Mouse (Mus musculus): ENCODE measurements around the gene Syt3. TPM values are rescaled to one million over a fixed set of nuclear protein-coding genes. Genes with fewer than 3 reads are reported as not detected.

The Syt3 gene
- polyA plus RNA-seq, 2 experiments from 2014 or later = not detected

DNA sequence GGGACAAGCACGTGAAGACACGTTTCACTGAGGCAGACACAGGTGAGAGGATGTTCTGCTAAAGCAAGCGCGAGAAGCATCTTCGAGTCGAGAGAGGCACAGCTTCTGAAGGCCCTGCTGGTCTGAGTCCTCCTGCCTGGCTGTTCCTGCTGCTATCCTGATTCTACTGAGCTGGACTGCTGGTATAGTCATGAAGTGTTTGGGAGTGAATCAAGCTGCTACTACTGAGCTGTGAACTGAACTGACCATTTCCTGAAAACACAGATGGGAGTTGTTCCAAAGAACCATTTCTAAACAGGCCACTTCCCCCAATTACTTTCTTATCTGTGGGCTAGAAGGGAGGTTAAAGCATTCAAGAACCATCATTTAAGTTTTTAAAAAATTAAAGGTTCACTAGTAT lies 29.4 kb downstream of the Syt3 start:
- ATAC-seq = no peak

DNA sequence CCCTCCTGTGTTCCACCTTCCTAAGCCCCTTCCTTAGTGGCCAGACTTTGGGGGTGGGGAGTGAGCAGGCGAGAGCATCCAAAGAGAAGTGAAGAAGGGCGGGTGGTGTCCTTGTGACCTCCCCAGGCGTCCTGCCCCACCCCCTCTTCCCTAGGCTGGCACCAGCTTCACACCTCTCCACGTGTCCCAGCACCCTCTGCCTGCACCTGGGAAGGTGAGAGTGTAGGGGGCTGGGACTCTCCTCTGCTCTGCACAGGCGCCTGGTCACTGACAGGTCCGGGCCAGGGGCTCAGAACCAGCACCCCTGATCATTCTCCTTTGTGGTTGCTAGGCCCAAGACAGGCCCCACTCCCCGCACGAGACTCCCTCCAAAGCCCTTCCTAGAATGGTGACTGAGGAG lies 43.8 kb downstream of the Syt3 start:
- no peak for ATAC-seq

GRCm38 (mm10) chr7:44428171-44428950 lies 44.5 kb downstream of the Syt3 start:
- ATAC-seq = no peak

DNA sequence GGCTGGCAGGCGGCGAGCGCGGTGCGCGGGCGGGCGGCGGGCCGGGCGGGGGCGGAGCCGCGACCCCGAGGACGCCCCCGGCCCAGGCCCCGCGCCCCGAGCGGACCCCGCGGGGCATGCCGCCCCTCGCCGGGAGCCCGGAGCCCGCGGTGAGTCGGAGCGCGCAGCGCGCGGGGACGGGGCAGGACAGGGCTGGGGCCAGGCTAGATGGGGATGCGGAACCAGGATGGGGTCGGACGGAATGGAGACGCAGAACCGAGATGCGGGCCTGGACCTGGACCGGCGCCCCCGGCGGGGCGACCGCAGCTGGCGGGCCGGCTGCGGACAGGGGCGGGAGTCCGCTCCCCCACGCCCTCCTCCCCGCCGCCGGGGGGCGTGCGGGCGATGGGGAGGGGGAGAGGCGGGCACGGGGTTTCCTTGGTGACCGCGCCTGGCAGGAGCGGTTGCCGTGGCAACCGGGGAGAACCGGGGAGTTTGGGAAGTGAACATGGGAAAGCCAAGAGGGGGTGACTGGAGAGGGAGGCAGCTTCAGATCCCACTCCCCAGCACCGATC lies 45.1 kb downstream of the Syt3 start, which contains the start of gene Lrrc4b:
Lrrc4b (plus strand) TSS at position 51 of the 554 bp plus-strand sequence.
- ATAC-seq = no peak

GRCm38 (mm10) chr7:44429534-44430488 lies 45.9 kb downstream of the Syt3 start:
- no peak for ATAC-seq

- ATAC-seq = no peak
Observed at GRCm38 (mm10) chr7:44432550-44432949, 48.6 kb downstream of the Syt3 start.

GRCm38 (mm10) chr7:44433371-44433770 lies 49.5 kb downstream of the Syt3 start:
- no peak for ATAC-seq

DNA sequence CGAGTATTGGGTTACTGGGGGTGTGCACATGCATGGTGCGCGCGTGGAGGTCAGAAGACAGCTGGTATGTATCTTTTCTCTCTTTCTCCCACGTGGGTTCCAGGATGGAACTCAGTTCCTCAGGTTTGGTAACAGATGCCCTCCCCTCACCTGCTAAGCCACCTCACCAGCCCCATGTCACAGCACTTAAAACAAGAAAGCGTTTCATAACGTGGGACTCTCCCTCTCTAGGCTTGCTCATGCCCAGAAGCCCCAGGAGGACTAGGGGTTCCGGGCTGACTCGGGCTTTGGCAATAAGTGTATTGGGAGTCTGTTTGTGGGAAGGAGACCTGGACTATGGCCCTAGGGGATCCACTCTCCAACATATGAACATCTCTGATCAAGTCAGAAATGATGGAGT lies 50.2 kb downstream of the Syt3 start:
- no peak for ATAC-seq

DNA sequence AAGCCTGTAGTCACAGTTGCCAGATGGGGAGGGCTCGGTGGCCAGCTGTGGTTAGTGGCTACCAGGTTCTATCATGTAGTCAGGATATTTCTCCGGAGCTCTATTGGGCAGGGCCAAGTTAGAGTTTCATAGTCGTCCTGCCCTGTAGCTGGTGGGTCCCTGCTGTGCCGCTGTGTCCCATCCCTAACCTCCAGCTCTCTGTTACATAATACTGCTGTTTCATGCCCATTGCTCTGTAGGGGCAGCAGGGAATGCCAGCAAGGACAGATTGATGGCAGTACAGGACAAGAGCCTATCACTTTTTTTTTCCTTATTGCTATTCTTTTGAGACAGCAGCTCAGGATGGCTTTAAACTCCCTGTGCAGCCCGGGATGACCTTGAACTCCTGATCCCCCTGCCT lies 51.9 kb downstream of the Syt3 start:
- no peak for ATAC-seq

DNA sequence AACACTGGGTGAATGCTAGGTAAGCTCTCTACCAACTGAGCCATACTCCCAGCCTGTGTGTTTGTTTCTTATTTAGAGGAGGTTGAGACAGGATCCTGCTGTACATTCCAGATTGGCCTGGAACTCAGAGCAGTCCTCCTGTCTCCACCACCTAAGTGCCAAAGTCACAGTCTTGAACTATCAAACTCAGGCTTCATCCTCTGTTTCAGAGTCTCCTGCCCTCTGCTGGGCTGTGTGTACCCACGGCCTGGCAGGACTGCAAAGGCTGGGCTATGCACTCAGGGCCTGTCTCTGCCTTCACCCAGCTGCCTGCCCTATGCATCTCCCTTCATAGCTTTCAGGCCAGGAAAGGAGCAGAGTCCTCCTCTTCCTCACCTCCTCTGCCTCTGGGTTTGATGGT lies 52.4 kb downstream of the Syt3 start:
- no peak for ATAC-seq

GRCm38 (mm10) chr7:44437188-44437587 lies 53.3 kb downstream of the Syt3 start:
- ATAC-seq = no peak

- no peak for ATAC-seq
Observed at GRCm38 (mm10) chr7:44437933-44438332, 54.0 kb downstream of the Syt3 start.

DNA sequence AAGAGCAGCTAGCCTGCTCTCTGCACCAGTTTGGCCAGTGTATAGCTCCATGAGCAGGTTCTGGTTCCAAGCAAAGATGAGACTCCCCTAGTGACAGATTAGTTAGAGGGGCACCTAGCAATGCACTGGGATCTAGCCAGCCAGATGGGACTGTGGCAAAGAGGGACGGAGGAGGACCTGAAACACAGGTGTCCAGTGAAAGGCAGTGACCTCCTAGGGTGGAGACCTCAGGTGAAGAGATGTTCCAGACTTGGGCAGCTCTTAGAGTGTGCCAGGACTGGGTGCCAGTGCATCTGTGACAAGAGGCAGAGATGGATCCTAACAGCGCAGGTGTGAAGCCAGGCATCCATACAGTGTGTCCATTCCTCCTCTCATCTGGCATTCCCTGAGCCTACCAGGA lies 55.8 kb downstream of the Syt3 start:
- ATAC-seq = no peak

- ATAC-seq = no peak
Observed at GRCm38 (mm10) chr7:44440479-44440878, 56.6 kb downstream of the Syt3 start.

- ATAC-seq = no peak
Observed at GRCm38 (mm10) chr7:44441180-44441579, 57.3 kb downstream of the Syt3 start.

DNA sequence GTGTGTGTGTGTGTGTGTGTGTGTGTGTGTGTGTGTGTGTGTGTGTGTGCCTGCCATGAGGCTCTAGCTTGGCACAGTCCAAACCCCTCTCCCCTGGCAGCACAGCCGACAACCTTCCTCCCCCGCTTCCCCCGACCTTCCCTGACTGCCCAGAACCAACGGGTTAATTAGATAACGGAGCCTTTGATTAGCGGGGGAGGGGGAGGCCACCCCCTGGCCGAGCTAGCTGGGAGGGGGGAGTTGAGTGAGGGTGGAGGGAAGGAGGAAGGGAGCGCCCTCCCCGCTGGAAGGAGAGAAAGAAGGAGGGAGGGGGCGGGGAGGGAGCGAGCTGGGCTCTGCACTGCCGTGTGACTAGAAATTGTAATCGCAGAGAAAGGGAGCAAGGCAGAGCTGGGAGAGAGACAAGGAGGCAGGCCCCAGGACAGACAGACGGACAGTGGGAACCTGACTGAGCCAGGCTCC lies 57.8 kb downstream of the Syt3 start:
- ATAC-seq = no peak

- ATAC-seq = no peak
Observed at GRCm38 (mm10) chr7:44442407-44442821, 58.5 kb downstream of the Syt3 start.

DNA sequence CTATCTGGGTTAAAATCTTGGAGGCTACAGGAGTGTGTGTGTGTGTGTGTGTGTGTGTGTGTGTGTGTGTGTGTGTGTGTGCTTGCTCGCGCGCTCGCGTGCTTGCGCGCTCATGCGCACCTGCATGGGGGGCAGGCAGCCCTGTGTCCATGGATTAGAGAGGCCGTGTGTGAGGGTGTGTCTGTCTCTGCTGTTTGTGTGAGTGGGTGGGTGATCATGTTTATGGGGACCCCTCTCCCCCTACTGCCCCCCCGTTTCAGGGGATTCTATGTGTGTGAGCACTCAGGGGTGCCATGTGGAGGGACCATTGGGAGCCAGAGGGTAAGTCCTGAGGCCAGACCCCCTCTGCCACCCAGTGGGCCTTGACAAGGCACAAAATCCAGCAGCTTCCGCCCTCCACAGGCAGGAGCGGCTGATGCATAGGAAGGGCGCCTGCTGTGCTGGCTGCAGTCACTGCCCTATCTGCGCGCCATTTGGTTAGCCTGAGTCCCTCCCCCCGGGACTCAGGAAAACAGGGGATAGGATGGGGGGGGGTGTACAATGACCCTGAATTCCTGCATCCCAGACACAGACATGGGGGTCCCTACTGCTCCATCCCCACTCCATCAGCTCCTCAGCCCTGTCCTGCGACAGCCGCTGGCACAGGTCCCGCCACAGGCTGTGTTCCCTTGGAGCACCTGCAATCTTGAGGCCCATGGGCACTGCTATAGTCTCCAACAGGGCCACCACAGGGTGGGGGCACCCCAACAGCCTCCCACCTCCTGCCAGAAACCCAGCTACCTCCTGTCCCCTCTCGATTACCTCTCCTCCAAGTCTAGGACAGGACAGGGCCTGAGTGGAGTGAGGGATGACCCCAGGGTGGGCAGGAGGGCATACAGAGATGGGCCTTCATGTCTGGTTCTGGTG lies 59.6 kb downstream of the Syt3 start:
- ATAC-seq = no peak

- ATAC-seq = no peak
Observed at GRCm38 (mm10) chr7:44444886-44445527, 61.1 kb downstream of the Syt3 start.

DNA sequence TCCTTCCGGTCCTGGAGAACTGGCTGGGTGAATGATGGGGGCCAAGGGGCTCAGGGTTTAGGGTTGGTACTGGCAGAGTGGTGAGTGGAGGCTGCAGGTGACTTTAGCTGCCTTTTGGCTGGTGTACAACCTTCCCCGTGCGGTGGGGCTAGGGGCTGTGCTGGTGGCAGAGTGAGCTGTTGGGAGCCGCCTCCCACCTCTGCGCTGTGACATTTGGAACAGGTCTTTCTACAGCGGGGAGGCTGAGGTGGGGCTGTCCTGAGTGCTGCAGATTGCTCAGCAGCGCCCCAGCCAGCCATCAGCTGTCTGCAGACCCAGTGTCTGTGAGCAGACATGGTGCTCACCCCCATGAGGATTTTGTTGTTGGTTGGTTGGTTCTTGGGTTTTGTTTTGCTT lies 61.6 kb downstream of the Syt3 start:
- ATAC-seq = no peak

DNA sequence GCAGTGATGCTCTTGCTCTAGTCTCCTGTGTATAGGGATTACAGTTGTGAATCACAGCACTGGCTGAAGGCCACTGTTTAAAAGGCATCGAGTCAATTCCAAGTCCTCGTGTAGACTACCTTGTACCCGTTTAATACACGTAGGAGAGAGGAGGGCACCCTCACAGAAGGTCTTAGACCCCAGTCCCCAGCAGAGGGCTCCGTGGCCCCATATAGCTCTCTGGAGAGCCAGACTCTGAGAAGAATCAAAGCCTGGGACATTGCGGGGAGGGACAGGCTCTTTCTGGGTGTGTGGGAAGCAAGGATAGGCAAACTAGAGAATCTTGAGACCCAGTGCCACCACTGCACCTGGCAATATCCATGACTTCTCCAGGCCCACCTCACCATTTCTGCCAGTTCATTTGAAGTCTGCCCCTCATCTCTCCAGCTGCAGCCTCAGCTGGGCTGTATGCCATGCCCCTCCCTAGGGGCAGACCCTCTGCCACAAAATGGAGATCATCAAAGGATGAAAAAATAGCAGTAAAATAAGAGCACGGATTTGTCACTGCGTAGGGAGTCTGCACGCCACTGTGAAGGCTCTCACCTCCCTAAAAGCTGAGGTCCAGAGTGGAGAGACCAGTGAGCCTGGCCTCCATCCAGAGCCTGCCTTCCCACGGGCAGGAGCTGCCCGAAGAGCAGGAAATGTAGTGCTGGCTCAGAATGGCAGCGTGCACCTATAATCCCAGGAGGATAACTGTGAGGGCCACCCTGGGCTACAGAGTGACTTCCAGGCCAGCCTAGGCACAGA lies 62.4 kb downstream of the Syt3 start:
- no peak for ATAC-seq

Measured in activated CD4-positive, CD25-positive, alpha-beta regulatory T cell, adult 4 months (primary cell).